Mouse (Mus musculus): ENCODE data around the gene Mroh2a.

GRCm38 (mm10) chr1:88302057-88302740 is 75.4 kb downstream of the Mroh2a start:
- TF ChIP-seq CTCF (IDR thresholded peaks at IDR 0.05; ENCODE audit: borderline replicate concordance, control insufficient read depth, extremely low read depth, insufficient read depth, low read length, poor library complexity) = no peak
- no peak for TF ChIP-seq POLR2A (IDR thresholded peaks at IDR 0.05; ENCODE audit: control insufficient read depth, extremely low read depth, insufficient read depth, low read length, poor library complexity)

Data from thymus, adult 2 months (tissue).